Mouse (Mus musculus) megakaryocyte, embryonic 14.5 days (primary cell): ENCODE measurements around the gene Nt5c3b.

ENCODE experiments used
- FLI1 ChIP-seq: IDR thresholded peaks from 2 replicates; pipeline ENCODE4 v1.6.1; 2012; ENCODE audit warnings: low read length, inconsistent platforms, mixed read lengths
- GATA1 ChIP-seq: IDR thresholded peaks from 3 replicates; pipeline ENCODE4 v1.6.1; 2012; ENCODE audit warnings: mixed read lengths, low read length, inconsistent platforms, borderline replicate concordance

DNA sequence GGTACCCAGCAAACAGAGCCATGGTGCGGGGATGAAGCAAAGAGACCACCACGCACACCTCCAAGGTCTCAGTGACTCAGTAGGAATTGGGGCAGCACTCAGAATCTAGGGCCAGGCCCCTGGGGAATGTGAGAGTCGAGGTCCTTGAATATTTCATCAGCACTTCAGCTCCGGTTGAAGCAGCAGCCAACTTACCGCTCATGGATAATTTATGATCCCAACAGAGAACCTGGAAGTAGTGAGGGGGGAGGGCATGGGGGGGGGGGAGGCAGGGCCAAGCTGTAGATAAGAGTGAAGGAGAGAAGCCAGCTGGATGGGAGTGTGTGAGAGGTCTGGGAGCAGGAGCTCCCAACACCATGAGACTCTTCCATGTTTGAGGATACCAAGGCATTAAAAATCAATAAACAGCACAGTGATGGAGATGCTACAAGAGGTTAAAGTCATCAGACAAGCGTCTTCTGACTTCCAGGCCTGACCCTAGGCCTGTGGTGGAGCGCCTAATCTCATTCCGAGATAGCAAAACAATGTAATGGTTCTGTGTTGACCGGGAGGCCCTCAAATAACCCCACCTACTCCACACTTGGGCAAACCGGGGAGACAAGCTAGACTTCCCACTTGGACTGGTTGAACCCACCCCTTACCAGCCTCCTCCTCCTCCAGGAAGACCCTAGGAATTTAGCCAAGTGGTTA is 38.0 kb downstream of the Nt5c3b start:
- TF ChIP-seq GATA1 (no peak), FLI1 (no peak)
